Mouse (Mus musculus) liver, postnatal 0 days (tissue): Measurements from ENCODE around the gene Pex14. TPM values are rescaled to one million over a fixed set of nuclear protein-coding genes. Genes with fewer than 3 reads are reported as not detected.

Source experiments
- ATAC-seq: fragments of 200-750 bp; cut with Nextera tagmentation; 2 replicates; pipeline ENCODE4 v1.8.0; 2017; ENCODE audit warnings: mild to moderate bottlenecking, moderate library complexity
- DNase-seq: peaks from one replicate; pipeline ENCODE4 v3.0.0-alpha.2; 2016
- H3K27ac ChIP-seq: fragments of 300-500 bp; sonication (generic); 2 replicates; pipeline ENCODE4 v1.5.1; 2014; ENCODE audit warnings: antibody characterized with exemption, moderate library complexity, mild to moderate bottlenecking, low read depth
- H3K27me3 ChIP-seq: fragments of 300-500 bp; sonication (generic); 2 replicates; pipeline ENCODE4 v1.6.1; 2014; ENCODE audit warnings: low read length, control low read depth, mixed read lengths; ENCODE audit not compliant: insufficient read depth
- H3K36me3 ChIP-seq: fragments of 300-500 bp; sonication (generic); replicated peaks from 2 replicates; pipeline ENCODE4 v1.6.1; 2014; ENCODE audit warnings: mild to moderate bottlenecking, control low read depth, low read length, moderate library complexity, mixed read lengths; ENCODE audit not compliant: insufficient read depth
- H3K4me1 ChIP-seq: fragments of 300-500 bp; sonication (generic); 2 replicates; pipeline ENCODE4 v1.6.1; 2014; ENCODE audit warnings: antibody characterized with exemption, mild to moderate bottlenecking, control low read depth; ENCODE audit not compliant: insufficient read depth
- H3K4me2 ChIP-seq: fragments of 300-500 bp; sonication (generic); 2 replicates; pipeline ENCODE4 v1.6.1; 2014; ENCODE audit warnings: low read depth, mild to moderate bottlenecking, low read length, moderate library complexity, mixed read lengths
- H3K4me3 ChIP-seq: fragments of 300-500 bp; sonication (generic); 2 replicates; pipeline ENCODE4 v1.5.1; 2014; ENCODE audit warnings: low read depth, low read length
- H3K9ac ChIP-seq: fragments of 300-500 bp; sonication (generic); replicated peaks from 2 replicates; pipeline ENCODE4 v1.6.1; 2014; ENCODE audit warnings: mild to moderate bottlenecking, moderate library complexity
- H3K9me3 ChIP-seq: fragments of 300-500 bp; sonication (generic); 2 replicates; pipeline ENCODE4 v1.6.1; 2016; ENCODE audit warnings: mild to moderate bottlenecking, control low read depth, low read length, mixed read lengths
- CTCF ChIP-seq: sonication (generic); IDR thresholded peaks from 2 replicates; pipeline ENCODE4 v1.5.1; 2016; ENCODE audit warnings: antibody characterized with exemption, low read depth
- EP300 ChIP-seq: IDR thresholded peaks from 2 replicates; pipeline ENCODE4 v1.6.1; 2016; ENCODE audit warnings: antibody characterized with exemption, low read depth, mild to moderate bottlenecking
- WGBS: fragments of 180-500 bp; shearing (Covaris S2); extraction: QIAGEN DNeasy Blood & Tissue Kit; methylation state at CpG from one replicate; pipeline ENCODE4 v1.1.7; 2014; ENCODE audit not compliant: insufficient replicate concordance; 5-methylcytosine and 5-hydroxymethylcytosine counted together
- polyA plus RNA-seq: library from polyadenylated mRNA; unstranded; fragments of >200 nt; fragmentation: Nextera tagmentation; extraction: Ambion mirVana; gene quantifications from 2 replicates; pipeline ENCODE4 v1.2.1, GENCODE M21; 2015

The Pex14 gene
- polyA plus RNA-seq, 1 experiment from 2014 or later = 53.6 TPM

GRCm38 (mm10) chr4:149062406-149063318 is 37.0 kb downstream of the Pex14 start:
- no peaks in the 10 kb centered on the region for H3K9me3 ChIP-seq
- no peak overlapping the region for H3K9ac ChIP-seq
- H3K27ac ChIP-seq = no peak overlapping the region
- no peaks in the 10 kb centered on the region for H3K4me1 ChIP-seq
- 80% methylated on average over 21 of the region's 21 CpGs for WGBS
- no peaks in the 10 kb centered on the region for H3K27me3 ChIP-seq
- no peak overlapping the region for H3K4me3 ChIP-seq
- no peaks in the 10 kb centered on the region; the same call in 1 of the 2 replicates for H3K36me3 ChIP-seq
- ATAC-seq (no peak), DNase-seq (no peak)
- H3K4me2 ChIP-seq = no peak overlapping the region
- TF ChIP-seq CTCF (no peak), EP300 (no peak)

- TF ChIP-seq EP300 = no peak
- TF ChIP-seq CTCF = no peak
- H3K27ac ChIP-seq = no peak overlapping the region
Measured at GRCm38 (mm10) chr4:149061432-149061718, 38.3 kb downstream of the Pex14 start.

GRCm38 (mm10) chr4:149060621-149061431 is 38.9 kb downstream of the Pex14 start:
- DNase-seq (no peak), ATAC-seq (no peak)
- no peak overlapping the region for H3K9ac ChIP-seq
- H3K4me2 ChIP-seq = no peak overlapping the region
- H3K4me3 ChIP-seq = no peak overlapping the region
- H3K27ac ChIP-seq = no peak overlapping the region
- H3K27me3 ChIP-seq = no peaks in the 10 kb centered on the region
- TF ChIP-seq CTCF (0 out of 2 replicates have a peak, but pooled peaks have one; percentile 14), EP300 (no peak)
- WGBS = 73% methylated on average over 14 of the region's 14 CpGs
- no peaks in the 10 kb centered on the region for H3K36me3 ChIP-seq
- H3K9me3 ChIP-seq = no peaks in the 10 kb centered on the region
- peaks cover 3% of the 10 kb centered on the region for H3K4me1 ChIP-seq

More at GRCm38 (mm10) chr4:149061432-149061718, 38.3 kb downstream of the Pex14 start:
- no peak overlapping the region for H3K9ac ChIP-seq
- H3K36me3 ChIP-seq = no peaks in the 10 kb centered on the region
- no peak overlapping the region for H3K4me3 ChIP-seq
- WGBS = 79% methylated on average over 13 of the region's 13 CpGs
- no peaks in the 10 kb centered on the region for H3K27me3 ChIP-seq
- ATAC-seq = no peak
- H3K9me3 ChIP-seq = no peaks in the 10 kb centered on the region
- peaks cover 3% of the 10 kb centered on the region for H3K4me1 ChIP-seq
- no peak overlapping the region for H3K4me2 ChIP-seq
- no peak for DNase-seq

GRCm38 (mm10) chr4:149059713-149060112 is 40.0 kb downstream of the Pex14 start:
- peaks cover 3% of the 10 kb centered on the region for H3K4me1 ChIP-seq
- 83% methylated on average over 9 of the region's 9 CpGs for WGBS
- no peak overlapping the region for H3K27ac ChIP-seq
- no peaks in the 10 kb centered on the region for H3K36me3 ChIP-seq
- ATAC-seq (peak; percentile 75), DNase-seq (no peak)
- TF ChIP-seq EP300 (no peak), CTCF (no peak)
- H3K9me3 ChIP-seq = no peaks in the 10 kb centered on the region
- no peak overlapping the region for H3K4me2 ChIP-seq
- no peak overlapping the region for H3K4me3 ChIP-seq
- H3K9ac ChIP-seq = no peak overlapping the region
- no peaks in the 10 kb centered on the region for H3K27me3 ChIP-seq

GRCm38 (mm10) chr4:149058298-149058697 is 41.4 kb downstream of the Pex14 start:
- 83% methylated on average over 7 of the region's 7 CpGs for WGBS
- DNase-seq (no peak), ATAC-seq (no peak)

GRCm38 (mm10) chr4:149057470-149057869 is 42.2 kb downstream of the Pex14 start:
- Histone ChIP-seq H3K4me1 (peaks cover 3% of the 10 kb centered on the region), H3K27ac (no peak overlapping the region), H3K36me3 (0 out of 2 replicates have a peak, but pooled peaks cover 2% of the 10 kb centered on the region), H3K4me2 (no peak overlapping the region), H3K9ac (no peak overlapping the region), H3K27me3 (no peaks in the 10 kb centered on the region), H3K9me3 (no peaks in the 10 kb centered on the region), H3K4me3 (no peak overlapping the region)
- no peak for DNase-seq
- TF ChIP-seq EP300 = no peak
- ATAC-seq = no peak
- WGBS = 72% methylated on average over 14 of the region's 14 CpGs

More at GRCm38 (mm10) chr4:149058298-149058697, 41.4 kb downstream of the Pex14 start:
- H3K9ac ChIP-seq = no peak overlapping the region
- H3K4me1 ChIP-seq = peaks cover 3% of the 10 kb centered on the region
- H3K4me2 ChIP-seq = no peak overlapping the region
- 0 out of 2 replicates have a peak, but pooled peaks cover 2% of the 10 kb centered on the region for H3K36me3 ChIP-seq
- TF ChIP-seq CTCF = no peak
- TF ChIP-seq EP300 = no peak
- H3K9me3 ChIP-seq = no peaks in the 10 kb centered on the region
- H3K27ac ChIP-seq = no peak overlapping the region
- H3K27me3 ChIP-seq = no peaks in the 10 kb centered on the region
- no peak overlapping the region for H3K4me3 ChIP-seq
